Mouse (Mus musculus): ENCODE data around the gene Slc25a20.

Slc25a20 gene

GRCm38 (mm10) chr9:108687181-108687580 is 25.3 kb downstream of the Slc25a20 start:
- no peak for DNase-seq (ENCODE audit: low spot score in 2 of 2)

- no peak for DNase-seq (ENCODE audit: low spot score in 2 of 2)
Observed at GRCm38 (mm10) chr9:108687686-108688085, 25.8 kb downstream of the Slc25a20 start.

- no peak for DNase-seq (ENCODE audit: low spot score in 2 of 2)
Observed at GRCm38 (mm10) chr9:108688451-108688850, 26.6 kb downstream of the Slc25a20 start.

GRCm38 (mm10) chr9:108689106-108689505 is 27.2 kb downstream of the Slc25a20 start, which contains the start of gene Prkar2a:
Gene Prkar2a, plus strand, starts transcription at chr9:108689314.
- DNase-seq (ENCODE audit: low spot score in 2 of 2), result no peak

DNA sequence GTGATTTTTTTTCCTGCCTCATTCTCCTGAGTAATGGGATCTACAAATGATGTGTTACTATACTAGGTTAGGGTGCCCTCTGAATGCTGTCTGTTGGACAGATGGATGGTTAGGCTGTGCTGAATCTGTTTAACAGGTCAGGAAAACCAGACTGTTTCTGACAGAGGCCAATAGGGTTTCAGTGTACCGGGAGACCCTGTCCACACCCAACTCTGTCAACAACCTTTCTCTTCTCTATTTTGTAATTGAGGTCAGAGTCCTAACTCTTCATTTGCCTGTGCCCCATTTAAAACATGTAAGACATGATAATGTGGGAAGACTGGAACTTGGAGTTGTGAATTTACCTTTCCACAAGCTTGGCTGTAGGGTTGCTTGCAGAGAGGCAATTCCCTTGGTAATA is 28.1 kb downstream of the Slc25a20 start:
- no peak for DNase-seq (ENCODE audit: low spot score in 2 of 2)

DNA sequence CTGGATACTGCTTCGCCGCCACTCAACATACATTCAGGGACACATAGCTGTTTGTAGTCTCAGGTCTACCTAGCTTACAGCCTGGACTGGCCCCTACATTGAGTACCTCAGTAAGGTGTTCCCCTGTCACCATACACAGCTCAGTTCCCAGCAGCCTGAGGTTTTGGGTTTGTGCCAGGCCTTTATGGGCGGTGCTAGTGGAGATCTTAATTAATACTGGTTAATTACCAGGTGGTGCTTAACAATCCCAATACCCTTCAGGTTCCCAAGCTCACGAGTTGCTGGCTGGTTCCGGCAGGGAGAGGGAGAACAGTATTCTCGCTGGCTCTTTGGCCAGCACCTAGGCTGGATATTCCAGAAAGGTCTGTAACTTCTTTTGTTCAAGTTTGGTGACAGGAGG is 29.0 kb downstream of the Slc25a20 start:
- peak in 1 of 2 experiments; percentile 18 for DNase-seq (ENCODE audit: low spot score in 2 of 2)

DNA sequence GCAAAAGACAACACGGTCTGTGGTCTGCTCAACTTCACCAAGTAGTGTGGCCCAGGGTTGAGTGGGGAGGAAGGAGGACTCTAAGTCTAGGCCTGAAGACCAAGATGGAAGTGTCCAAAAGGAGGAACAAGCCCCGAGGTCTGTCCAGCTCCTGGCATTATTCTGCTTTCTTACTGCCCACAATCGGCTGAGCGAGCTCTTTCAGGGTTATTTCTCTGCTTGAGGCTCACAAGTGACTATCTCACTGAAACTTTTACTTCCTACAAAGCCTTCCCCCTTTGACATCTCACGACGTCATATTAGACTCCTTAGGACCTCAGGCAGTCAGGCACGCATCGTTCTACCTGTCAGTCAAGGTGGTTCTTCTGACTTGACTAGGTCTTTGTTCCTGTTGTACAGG is 29.5 kb downstream of the Slc25a20 start:
- no peak for DNase-seq (ENCODE audit: low spot score in 2 of 2)

DNA sequence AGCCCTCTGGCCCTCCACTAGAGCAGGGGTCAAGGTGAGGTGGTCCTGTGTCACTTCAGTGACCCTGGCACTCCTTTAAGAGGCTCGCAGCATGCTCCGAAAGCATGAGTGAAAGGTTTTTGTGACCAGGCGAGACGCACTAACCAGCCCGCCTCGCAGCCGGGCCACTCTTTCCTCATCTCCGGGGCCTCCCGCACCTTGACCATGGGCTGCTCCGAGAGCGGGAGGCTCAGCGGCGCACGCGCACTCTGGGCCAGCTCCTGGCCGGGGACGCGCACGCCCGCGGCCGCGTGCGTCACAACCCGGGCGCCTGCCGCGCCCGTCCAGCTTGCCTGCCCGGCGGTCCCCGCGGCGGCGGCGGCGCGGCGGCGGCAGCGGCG is 29.9 kb downstream of the Slc25a20 start:
- DNase-seq (ENCODE audit: low spot score in 2 of 2), result peak; percentile 68 to 77

DNA sequence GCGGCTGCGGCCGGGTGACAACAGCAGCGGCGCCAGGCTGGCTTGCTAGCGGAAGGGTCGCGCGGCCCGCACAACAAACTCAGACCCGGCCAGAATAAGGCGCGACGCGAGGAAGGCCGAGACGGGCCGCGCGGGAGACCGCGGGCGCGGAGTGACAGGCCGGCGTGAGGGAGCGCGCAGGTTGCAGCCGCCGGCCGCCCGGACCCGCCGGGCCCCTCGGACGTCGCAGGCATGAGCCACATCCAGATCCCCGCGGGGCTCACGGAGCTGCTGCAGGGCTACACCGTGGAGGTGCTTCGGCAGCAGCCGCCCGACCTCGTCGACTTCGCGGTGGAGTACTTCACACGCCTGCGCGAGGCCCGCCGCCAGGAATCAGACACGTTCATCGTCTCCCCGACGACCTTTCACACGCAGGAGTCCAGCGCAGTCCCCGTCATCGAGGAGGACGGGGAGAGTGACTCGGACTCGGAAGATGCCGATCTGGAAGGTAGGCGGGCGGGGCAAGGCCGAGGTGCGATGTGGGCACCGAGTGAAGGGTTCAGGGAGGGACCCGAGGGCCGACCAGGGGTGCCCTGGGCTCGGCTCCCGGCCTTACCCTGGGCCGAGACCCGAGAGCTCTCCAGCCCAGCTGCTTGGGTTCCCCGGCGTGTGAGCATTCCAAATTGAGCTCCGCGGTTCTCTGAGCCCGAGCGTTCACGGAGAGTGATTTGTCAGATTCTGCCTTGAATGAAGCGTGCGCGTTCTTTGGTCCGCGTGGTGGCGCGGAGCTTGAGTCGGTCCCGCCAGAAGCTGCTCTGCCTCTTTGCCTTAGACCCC is 30.5 kb downstream of the Slc25a20 start:
- DNase-seq (ENCODE audit: low spot score in 2 of 2), result peak; percentile 42 to 64

- DNase-seq (ENCODE audit: low spot score in 2 of 2), result no peak
Observed at GRCm38 (mm10) chr9:108693946-108694345, 32.1 kb downstream of the Slc25a20 start.

- no peak for DNase-seq (ENCODE audit: low spot score in 2 of 2)
Observed at GRCm38 (mm10) chr9:108694533-108694932, 32.6 kb downstream of the Slc25a20 start.

DNA sequence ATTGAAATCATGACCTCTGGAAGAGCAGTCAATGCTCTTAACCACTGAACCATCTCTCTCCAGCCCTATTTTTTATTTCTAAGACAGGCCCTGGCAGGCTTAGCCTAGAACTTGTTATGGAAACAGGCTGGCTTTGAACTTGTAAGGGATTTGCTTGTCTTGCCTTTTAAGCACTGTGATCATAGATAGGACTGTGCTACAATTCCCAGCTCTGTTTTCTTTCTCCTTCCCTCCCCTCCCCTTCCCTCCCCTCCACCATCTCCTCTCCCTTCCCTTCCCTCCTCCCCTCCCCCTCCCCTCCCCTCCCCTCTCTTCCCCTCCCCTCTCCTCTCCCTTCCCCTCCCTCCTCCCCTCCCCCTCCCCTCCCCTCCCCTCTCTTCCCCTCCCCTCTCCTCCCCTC is 40.6 kb downstream of the Slc25a20 start:
- no peak for DNase-seq (ENCODE audit: low spot score in 2 of 2)

DNA sequence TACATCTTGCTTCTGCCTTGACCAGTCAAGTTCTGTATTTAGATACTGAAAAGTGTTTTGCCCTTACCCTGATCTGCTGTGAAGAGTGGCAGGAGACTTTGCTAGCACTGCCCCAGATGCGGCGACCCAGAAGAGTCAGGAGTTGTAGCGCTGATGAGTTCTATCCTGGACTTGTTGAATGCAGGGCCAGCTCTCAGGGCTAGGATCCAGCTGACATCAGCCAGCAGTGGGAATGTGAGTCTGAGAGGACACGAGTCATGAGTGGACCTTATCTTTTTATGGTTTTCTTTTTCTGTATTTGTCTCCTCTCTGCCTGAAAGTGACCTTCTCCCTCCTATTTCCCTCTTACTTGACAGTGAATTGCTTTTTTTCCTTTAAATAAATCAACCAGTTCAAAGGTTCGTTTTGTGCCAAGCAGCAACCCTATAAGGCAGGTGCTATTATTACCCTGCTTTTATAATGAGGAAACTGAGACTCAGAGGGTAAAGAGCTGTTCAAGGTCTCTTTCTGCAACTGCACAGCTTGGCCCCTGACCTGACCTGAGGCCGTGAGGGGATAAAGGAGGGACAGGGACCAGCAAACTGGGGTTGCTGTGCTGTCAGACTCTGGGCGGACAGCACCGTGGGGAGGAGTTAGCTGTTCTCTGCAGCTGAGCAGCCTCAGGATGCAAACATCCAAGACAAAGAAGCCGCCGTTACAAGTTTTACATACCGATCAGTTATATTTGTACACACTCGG is 41.7 kb downstream of the Slc25a20 start:
- DNase-seq (ENCODE audit: low spot score in 2 of 2), result no peak

DNA sequence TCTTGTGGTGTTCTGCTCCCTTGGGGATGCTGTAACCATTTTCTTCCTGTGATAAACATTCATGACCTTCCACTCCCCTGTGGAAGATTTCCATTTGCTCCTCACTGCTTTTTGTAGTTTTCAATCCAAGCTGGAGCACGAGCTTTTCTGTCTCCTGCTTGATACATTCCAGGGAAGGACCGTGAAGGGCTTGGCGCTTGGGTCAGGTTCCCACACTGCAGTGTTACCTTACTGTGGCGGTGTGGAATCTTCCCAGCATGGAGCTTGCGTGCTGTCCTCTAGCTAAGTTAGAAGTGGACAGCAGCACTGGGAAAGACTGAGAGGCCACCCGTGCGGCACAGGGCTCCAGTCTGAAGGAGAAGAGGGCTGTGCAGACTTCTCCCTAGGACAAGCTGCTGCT is 42.7 kb downstream of the Slc25a20 start:
- no peak for DNase-seq (ENCODE audit: low spot score in 2 of 2)

- no peak for DNase-seq (ENCODE audit: low spot score in 2 of 2)
Observed at GRCm38 (mm10) chr9:108707212-108707611, 45.3 kb downstream of the Slc25a20 start.

- no peak for DNase-seq (ENCODE audit: low spot score in 2 of 2)
Observed at GRCm38 (mm10) chr9:108708833-108709232, 46.9 kb downstream of the Slc25a20 start.

DNA sequence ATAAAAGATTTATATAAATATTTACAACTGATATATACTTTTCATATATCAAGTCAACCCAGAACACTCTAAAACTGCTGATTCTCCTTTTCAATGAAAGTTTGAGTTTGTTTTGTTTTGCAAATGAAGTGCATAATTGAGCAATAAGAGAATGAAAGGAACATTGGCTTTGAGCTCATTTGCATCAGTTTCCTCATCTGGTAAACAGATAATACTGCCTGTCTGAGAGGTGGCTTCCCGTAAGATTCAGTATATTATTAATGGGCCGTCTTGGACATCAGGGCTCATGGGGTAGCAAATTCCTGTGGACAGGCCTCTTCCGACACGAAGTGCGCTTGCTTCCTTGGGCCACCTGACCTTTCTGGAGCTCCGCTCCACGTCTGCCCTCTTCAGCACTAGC is 48.9 kb downstream of the Slc25a20 start:
- no peak for DNase-seq (ENCODE audit: low spot score in 2 of 2)

DNA sequence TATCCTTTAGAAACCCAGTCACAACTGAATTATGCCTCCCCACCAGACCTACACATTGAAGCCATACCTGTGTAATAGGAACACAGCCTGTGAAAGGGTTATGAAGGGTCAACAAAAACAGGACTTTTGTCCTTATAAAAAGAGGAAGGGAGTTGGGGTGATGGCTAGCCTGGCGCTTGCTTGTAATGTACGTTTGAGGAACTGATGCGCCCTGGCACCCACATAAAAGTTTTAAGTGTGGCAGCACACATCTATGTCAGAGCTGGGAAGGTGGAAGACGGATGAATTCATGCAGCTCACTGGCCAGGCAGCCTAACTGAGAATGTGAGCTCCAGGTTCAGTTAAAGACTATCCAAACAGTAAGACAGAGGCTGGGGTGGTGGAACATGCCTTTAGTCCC is 54.3 kb downstream of the Slc25a20 start:
- no peak for DNase-seq (ENCODE audit: low spot score in 2 of 2)

- no peak for DNase-seq (ENCODE audit: low spot score in 2 of 2)
Observed at GRCm38 (mm10) chr9:108723751-108724150, 61.9 kb downstream of the Slc25a20 start.

- no peak for DNase-seq (ENCODE audit: low spot score in 2 of 2)
Observed at GRCm38 (mm10) chr9:108726116-108726515, 64.2 kb downstream of the Slc25a20 start.

GRCm38 (mm10) chr9:108729050-108729449 is 67.2 kb downstream of the Slc25a20 start:
- no peak for DNase-seq (ENCODE audit: low spot score in 2 of 2)

DNA sequence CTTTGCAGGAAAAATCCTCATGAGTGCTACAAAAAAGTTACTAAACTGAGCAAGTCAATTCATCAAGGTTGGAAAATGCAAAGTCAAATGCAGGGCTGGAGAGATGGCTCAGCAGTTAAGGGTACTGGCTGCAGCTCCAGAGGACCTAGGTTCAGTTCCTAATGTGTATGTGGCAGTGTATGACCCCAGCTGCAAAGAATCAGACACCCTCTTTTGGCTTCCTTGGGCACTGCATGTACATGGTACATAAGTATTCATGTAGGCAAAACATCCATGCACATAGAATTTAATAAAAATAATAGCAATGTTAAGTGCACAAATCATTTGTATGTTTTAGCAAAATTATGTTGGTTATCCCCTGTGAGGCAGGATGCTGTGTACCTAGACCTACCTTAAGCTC is 70.6 kb downstream of the Slc25a20 start:
- DNase-seq (ENCODE audit: low spot score in 2 of 2), result no peak
